Mouse (Mus musculus): Measurements from ENCODE around the gene Timm8a2.

DNA sequence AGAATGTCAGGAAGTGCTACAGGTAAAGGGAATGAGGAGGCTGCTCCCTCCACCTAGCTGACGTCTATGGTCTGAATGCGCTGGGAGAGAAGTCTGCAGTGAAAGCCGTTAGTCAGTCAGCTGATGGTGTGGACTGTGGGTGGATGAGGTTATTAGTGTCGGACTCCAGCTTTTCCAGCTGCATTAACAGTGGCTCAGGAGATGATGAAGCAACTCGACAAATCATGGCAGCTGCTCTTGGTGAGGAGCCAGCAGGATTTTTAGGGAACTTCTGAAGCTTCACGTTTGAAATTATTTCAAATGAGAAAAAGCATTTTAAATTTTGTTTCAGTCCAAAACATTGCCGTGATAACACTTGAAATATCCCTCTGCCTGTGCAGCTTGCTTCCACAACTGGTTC, 24.2 kb upstream of the Timm8a2 start:
- TF ChIP-seq POLR2A (IDR thresholded peaks at IDR 0.05; ENCODE audit: borderline replicate concordance, extremely low read depth, insufficient read depth, insufficient read length, poor library complexity, severe bottlenecking) (no peak), CTCF (IDR thresholded peaks at IDR 0.05; ENCODE audit: borderline replicate concordance, extremely low read depth, insufficient read depth, insufficient read length) (no peak)

Measured in brain, embryonic 14.5 days (tissue).